Mouse (Mus musculus) CH12.LX (cell line): ENCODE results near the gene Sorcs1. TPM values are rescaled to one million over a fixed set of nuclear protein-coding genes. Genes with fewer than 3 reads are reported as not detected.

Source experiments
- DNase-seq: peaks from one replicate; pipeline ENCODE4 v3.0.0-alpha.2; 2013; ENCODE audit errors: extremely low read depth
- H3K27ac ChIP-seq: 2 replicates; pipeline ENCODE4 v1.5.1; 2012; ENCODE audit warnings: low read depth, mild to moderate bottlenecking, control low read depth, moderate library complexity; ENCODE audit not compliant: insufficient read depth
- H3K27me3 ChIP-seq: replicated peaks from 2 replicates; pipeline ENCODE3; 2012; ENCODE audit warnings: inconsistent platforms
- H3K36me3 ChIP-seq, 2 experiments: replicated peaks in 1 of 2; 2 replicates each; pipeline versions ENCODE3 to v1.6.1; 2012; ENCODE audit warnings: inconsistent platforms in 1 of 2, low read length in 1 of 2, mild to moderate bottlenecking in 1 of 2, mixed read lengths in 1 of 2, moderate library complexity in 1 of 2; ENCODE audit not compliant: control insufficient read depth in 1 of 2, insufficient read depth in 1 of 2
- H3K4me1 ChIP-seq, 2 experiments: 2 replicates each; pipeline ENCODE4 v1.6.1; 2012; ENCODE audit warnings: inconsistent platforms in 1 of 2, moderate library complexity in 1 of 2; ENCODE audit not compliant: insufficient read depth in 2 of 2, control insufficient read depth in 1 of 2
- H3K4me2 ChIP-seq: 2 replicates; pipeline ENCODE4 v1.6.1; 2012; ENCODE audit warnings: low read depth, mild to moderate bottlenecking, control low read depth; ENCODE audit not compliant: poor library complexity, insufficient read depth, severe bottlenecking
- H3K4me3 ChIP-seq, 3 experiments: fragments of 150-350 bp in 1 of 3; sonication (generic) in 1 of 3; replicated peaks in 1 of 3; 2 replicates each; pipeline versions ENCODE3 to v1.5.1; 2011 to 2012; ENCODE audit warnings: low read depth in 2 of 3, low read length in 2 of 3, mild to moderate bottlenecking in 2 of 3, moderate library complexity in 2 of 3, control low read depth in 1 of 3, improper control_type of control experiment in 1 of 3, inconsistent platforms in 1 of 3, mixed read lengths in 1 of 3; ENCODE audit not compliant: poor library complexity in 1 of 3
- H3K79me2 ChIP-seq: replicated peaks from 2 replicates; pipeline ENCODE4 v1.6.1; 2012; ENCODE audit warnings: mild to moderate bottlenecking, moderate library complexity; ENCODE audit not compliant: control insufficient read depth, poor library complexity, insufficient read depth, severe bottlenecking; ENCODE audit errors: extremely low read depth
- H3K9ac ChIP-seq: 2 replicates; pipeline ENCODE4 v1.6.1; 2012; ENCODE audit warnings: low read depth, mild to moderate bottlenecking, control low read depth, moderate library complexity; ENCODE audit not compliant: insufficient read depth
- H3K9me3 ChIP-seq: replicated peaks from 2 replicates; pipeline ENCODE3; 2012; ENCODE audit warnings: low read length, inconsistent platforms, mixed read lengths
- BHLHE40 ChIP-seq: IDR thresholded peaks from 2 replicates; pipeline ENCODE4 v1.6.1; 2011; ENCODE audit warnings: mild to moderate bottlenecking, low read depth, low read length, improper control_type of control experiment
- CHD2 ChIP-seq: IDR thresholded peaks from 2 replicates; pipeline ENCODE4 v1.6.1; 2011; ENCODE audit warnings: low read length, improper control_type of control experiment
- CTCF ChIP-seq, 2 experiments: IDR thresholded peaks in 1 of 2; conservative IDR thresholded peaks in 1 of 2; 2 replicates each; pipeline ENCODE4 v1.5.1; 2011 to 2012; ENCODE audit warnings: low read depth in 2 of 2, low read length in 2 of 2, improper control_type of control experiment in 1 of 2, inconsistent platforms in 1 of 2, mild to moderate bottlenecking in 1 of 2, moderate library complexity in 1 of 2
- E2F4 ChIP-seq: IDR thresholded peaks from 2 replicates; pipeline ENCODE4 v1.6.1; 2011; ENCODE audit warnings: low read depth, low read length, improper control_type of control experiment; ENCODE audit not compliant: insufficient replicate concordance
- EP300 ChIP-seq: IDR thresholded peaks from 2 replicates; pipeline ENCODE4 v1.6.1; 2011; ENCODE audit warnings: low read length, improper control_type of control experiment
- ETS1 ChIP-seq: conservative IDR thresholded peaks from 2 replicates; pipeline ENCODE4 v1.6.1; 2012; ENCODE audit warnings: low read depth, mild to moderate bottlenecking, inconsistent platforms, low read length, improper control_type of control experiment, moderate library complexity
- GABPA ChIP-seq: IDR thresholded peaks from 2 replicates; pipeline ENCODE4 v1.6.1; 2012; ENCODE audit warnings: low read depth, low read length, improper control_type of control experiment, inconsistent platforms; ENCODE audit not compliant: insufficient replicate concordance
- IRF4 ChIP-seq: IDR thresholded peaks from 2 replicates; pipeline ENCODE4 v1.6.1; 2014; ENCODE audit warnings: low read depth, mild to moderate bottlenecking, inconsistent platforms, low read length, improper control_type of control experiment
- JUN ChIP-seq: IDR thresholded peaks from 2 replicates; pipeline ENCODE4 v1.6.1; 2011; ENCODE audit warnings: low read depth, mild to moderate bottlenecking, low read length, improper control_type of control experiment, moderate library complexity; ENCODE audit not compliant: insufficient read depth
- JUND ChIP-seq: conservative IDR thresholded peaks from 2 replicates; pipeline ENCODE4 v1.6.1; 2011; ENCODE audit warnings: low read depth, low read length, improper control_type of control experiment
- KAT2A ChIP-seq: IDR thresholded peaks from 2 replicates; pipeline ENCODE4 v1.6.1; 2012; ENCODE audit warnings: low read length, improper control_type of control experiment, inconsistent platforms; ENCODE audit not compliant: insufficient replicate concordance
- MAFK ChIP-seq: IDR thresholded peaks from 2 replicates; pipeline ENCODE4 v1.6.1; 2011; ENCODE audit warnings: low read length, improper control_type of control experiment; ENCODE audit not compliant: insufficient replicate concordance
- MAX ChIP-seq: IDR thresholded peaks from 2 replicates; pipeline ENCODE4 v1.6.1; 2011; ENCODE audit warnings: low read length, improper control_type of control experiment
- MEF2A ChIP-seq: IDR thresholded peaks from 2 replicates; pipeline ENCODE4 v1.6.1; 2014; ENCODE audit warnings: low read depth, mild to moderate bottlenecking, inconsistent platforms, low read length, improper control_type of control experiment, borderline replicate concordance
- NRF1 ChIP-seq: IDR thresholded peaks from 2 replicates; pipeline ENCODE4 v1.6.1; 2014; ENCODE audit warnings: low read depth, mild to moderate bottlenecking, inconsistent platforms, low read length, improper control_type of control experiment, moderate library complexity
- PAX5 ChIP-seq: IDR thresholded peaks from 2 replicates; pipeline ENCODE4 v1.6.1; 2012; ENCODE audit warnings: low read length, inconsistent platforms, mixed read lengths
- POLR2A ChIP-seq: IDR thresholded peaks from 2 replicates; pipeline ENCODE4 v1.6.1; 2011; ENCODE audit warnings: low read depth, mild to moderate bottlenecking, improper control_type of control experiment, low read length
- POLR2AphosphoS2 ChIP-seq: IDR thresholded peaks from 2 replicates; pipeline ENCODE4 v1.6.1; 2011; ENCODE audit warnings: low read depth, low read length, improper control_type of control experiment
- RAD21 ChIP-seq: IDR thresholded peaks from 2 replicates; pipeline ENCODE4 v1.6.1; 2011; ENCODE audit warnings: low read depth, mild to moderate bottlenecking, low read length, improper control_type of control experiment, moderate library complexity
- RCOR1 ChIP-seq: conservative IDR thresholded peaks from 2 replicates; pipeline ENCODE4 v1.6.1; 2012; ENCODE audit warnings: low read depth, mild to moderate bottlenecking, inconsistent platforms, low read length, improper control_type of control experiment
- SIN3A ChIP-seq: IDR thresholded peaks from 2 replicates; pipeline ENCODE4 v1.6.1; 2012; ENCODE audit warnings: low read length, improper control_type of control experiment, inconsistent platforms
- SMC3 ChIP-seq: IDR thresholded peaks from 2 replicates; pipeline ENCODE4 v1.6.1; 2011; ENCODE audit warnings: low read depth, low read length, improper control_type of control experiment
- TCF12 ChIP-seq: IDR thresholded peaks from 2 replicates; pipeline ENCODE4 v1.6.1; 2014; ENCODE audit warnings: low read depth, mild to moderate bottlenecking, inconsistent platforms, low read length, improper control_type of control experiment
- UBTF ChIP-seq: IDR thresholded peaks from 2 replicates; pipeline ENCODE4 v1.6.1; 2012; ENCODE audit warnings: low read depth, mild to moderate bottlenecking, inconsistent platforms, low read length, improper control_type of control experiment, moderate library complexity
- USF1 ChIP-seq: IDR thresholded peaks from 2 replicates; pipeline ENCODE4 v1.6.1; 2014; ENCODE audit warnings: low read depth, mild to moderate bottlenecking, inconsistent platforms, low read length, improper control_type of control experiment
- USF2 ChIP-seq: conservative IDR thresholded peaks from 2 replicates; pipeline ENCODE4 v1.6.1; 2011; ENCODE audit warnings: low read depth, low read length, improper control_type of control experiment
- ZC3H11A ChIP-seq: IDR thresholded peaks from 2 replicates; pipeline ENCODE4 v1.6.1; 2012; ENCODE audit warnings: low read depth, mild to moderate bottlenecking, inconsistent platforms, low read length, improper control_type of control experiment
- ZMIZ1 ChIP-seq: IDR thresholded peaks from 2 replicates; pipeline ENCODE4 v1.6.1; 2012; ENCODE audit warnings: low read depth, mild to moderate bottlenecking, inconsistent platforms, low read length, improper control_type of control experiment
- dilution Hi-C: fragments of 300-500 bp; cut with MboI; formaldehyde crosslinking; loops from 2 replicates; pipeline ENCODE4 v1.14.3; 2020; ENCODE audit warnings: low sequenced_read_pairs; ENCODE audit not compliant: extremely low pct_unique_long_range_greater_than_20kb, extremely low pct_ligation_motif_present
- in situ Hi-C: fragments of 300-500 bp; cut with MboI; formaldehyde crosslinking; loops from 3 replicates; pipeline ENCODE4 v1.14.3; 2019; ENCODE audit warnings: low sequenced_read_pairs, low pct_ligation_motif_present, low pct_unique_long_range_greater_than_20kb, mixed read lengths
- polyA plus RNA-seq: library from polyadenylated mRNA; unstranded; fragments of >175 nt; gene quantifications from 2 replicates; pipeline ENCODE4 v1.2.1, GENCODE M21; 2012; ENCODE audit warnings: low read depth; ENCODE audit not compliant: insufficient read length
- total RNA-seq, 2 experiments: library from RNA; depleted of rRNA; stranded (reverse); fragments of 300-350 nt in 1 of 2; fragments of >200 nt in 1 of 2; gene quantifications; 2 replicates each; pipeline ENCODE4 v1.2.3; 2012 to 2014

Gene Sorcs1
- total and polyA plus RNA-seq, 3 experiments = 0.08 TPM; not detected in 2

DNA sequence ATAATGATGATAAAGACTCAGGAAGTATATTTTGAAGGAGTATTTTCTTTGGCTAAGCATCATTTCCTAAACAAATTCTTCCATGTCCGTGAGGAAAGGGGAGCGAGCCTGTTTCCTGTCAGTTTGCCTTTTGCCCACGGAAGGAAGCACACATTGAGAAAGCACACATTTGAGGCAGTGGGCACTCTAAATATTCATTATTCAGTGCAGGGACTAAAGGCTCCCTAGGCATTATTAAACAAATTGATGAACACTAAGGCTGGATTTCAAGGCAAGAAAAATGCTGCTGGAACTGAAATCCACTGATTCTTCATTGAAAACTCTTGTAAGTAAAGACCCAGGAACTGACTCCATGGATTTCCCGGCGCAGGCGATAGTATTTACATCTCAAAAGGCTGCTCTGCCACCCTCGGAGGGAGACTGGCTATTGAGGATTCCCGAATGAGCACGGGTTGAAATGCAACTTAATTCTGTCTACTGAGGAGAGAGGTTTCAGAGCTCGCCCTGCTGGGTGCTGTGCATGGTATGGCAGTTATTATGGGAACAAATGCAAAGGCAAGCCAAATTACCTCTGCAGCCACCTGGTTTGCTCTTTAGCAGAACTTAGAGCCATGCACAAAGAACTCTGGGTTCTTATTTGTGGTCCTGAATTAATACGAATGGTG lies 238.1 kb downstream of the Sorcs1 start:
- dilution Hi-C loops = no loop called here
- no peaks in the 10 kb centered on the region for H3K27me3 ChIP-seq

DNA sequence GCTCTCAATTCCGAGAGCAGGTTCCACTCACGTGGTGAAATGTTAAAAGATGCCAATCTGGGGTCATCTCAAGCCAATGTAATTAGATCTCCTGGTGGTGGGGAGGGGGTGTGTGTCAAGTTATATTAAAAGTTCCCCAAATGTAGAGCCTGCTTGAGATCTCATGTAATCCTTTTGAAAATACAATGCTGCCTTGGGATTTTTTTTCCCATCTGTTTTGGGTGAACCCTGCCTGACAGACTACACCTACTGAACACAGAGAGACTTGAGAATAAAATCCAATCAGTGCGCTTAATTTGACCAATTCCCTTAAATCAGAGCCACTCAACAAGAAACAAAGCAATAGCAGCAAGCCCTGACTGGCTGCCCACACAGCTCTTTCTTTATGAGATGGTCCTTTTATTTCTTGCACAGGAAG lies 239.0 kb downstream of the Sorcs1 start:
- dilution Hi-C loops (no loop called here), in situ Hi-C loops (no loop called here)
- Histone ChIP-seq H3K4me2 (no peak overlapping the region), H3K9ac (no peak overlapping the region), H3K4me1 (no peaks in the 10 kb centered on the region), H3K4me3 (no peak overlapping the region), H3K27me3 (no peaks in the 10 kb centered on the region), H3K27ac (no peak overlapping the region), H3K79me2 (no peaks in the 10 kb centered on the region), H3K9me3 (peaks cover 51% of the 10 kb centered on the region), H3K36me3 (no peaks in the 10 kb centered on the region)
- TF ChIP-seq RCOR1 (no peak), EP300 (no peak), POLR2A (no peak), USF1 (no peak), CHD2 (no peak), ZMIZ1 (no peak), BHLHE40 (no peak), SMC3 (no peak), JUN (no peak), USF2 (no peak), RAD21 (no peak), GABPA (no peak), ETS1 (no peak), MEF2A (no peak), TCF12 (no peak), ZC3H11A (no peak), UBTF (no peak), PAX5 (no peak), SIN3A (no peak)
- DNase-seq = no peak

More for the DNA sequence above, 238.1 kb downstream of the Sorcs1 start:
- no peaks in the 10 kb centered on the region for H3K79me2 ChIP-seq
- DNase-seq = no peak
- in situ Hi-C loops = no loop called here
- no peak overlapping the region for H3K27ac ChIP-seq
- H3K4me2 ChIP-seq = no peak overlapping the region
- no peaks in the 10 kb centered on the region for H3K4me1 ChIP-seq
- TF ChIP-seq MAFK (no peak), MEF2A (no peak), ZC3H11A (no peak), KAT2A (no peak), E2F4 (no peak), UBTF (no peak), USF2 (no peak), MAX (no peak), JUN (no peak), JUND (no peak), EP300 (no peak), TCF12 (no peak), CHD2 (no peak), NRF1 (no peak), CTCF (conservative IDR thresholded peaks at IDR 0.05 in 1 of 2, IDR thresholded peaks at IDR 0.05 in 1 of 2; ENCODE audit: low read depth in 2 of 2, low read length in 2 of 2) (no peak), IRF4 (no peak), SIN3A (no peak), GABPA (no peak), POLR2AphosphoS2 (no peak)
- H3K4me3 ChIP-seq = no peak overlapping the region
- no peak overlapping the region for H3K9ac ChIP-seq
- H3K9me3 ChIP-seq = peaks cover 52% of the 10 kb centered on the region
- no peaks in the 10 kb centered on the region for H3K36me3 ChIP-seq
